Mouse (Mus musculus) c-Kit-positive CD71-negative TER-119-negative erythroid progenitor cells, embryonic 14.5 days (primary cell): Measurements from ENCODE around the gene Ccdc92b.

ENCODE experiments used
- DNase-seq: peaks from one replicate; pipeline ENCODE4 v3.0.0-alpha.2; 2013; ENCODE audit warnings: low read depth

The Ccdc92b gene

DNA sequence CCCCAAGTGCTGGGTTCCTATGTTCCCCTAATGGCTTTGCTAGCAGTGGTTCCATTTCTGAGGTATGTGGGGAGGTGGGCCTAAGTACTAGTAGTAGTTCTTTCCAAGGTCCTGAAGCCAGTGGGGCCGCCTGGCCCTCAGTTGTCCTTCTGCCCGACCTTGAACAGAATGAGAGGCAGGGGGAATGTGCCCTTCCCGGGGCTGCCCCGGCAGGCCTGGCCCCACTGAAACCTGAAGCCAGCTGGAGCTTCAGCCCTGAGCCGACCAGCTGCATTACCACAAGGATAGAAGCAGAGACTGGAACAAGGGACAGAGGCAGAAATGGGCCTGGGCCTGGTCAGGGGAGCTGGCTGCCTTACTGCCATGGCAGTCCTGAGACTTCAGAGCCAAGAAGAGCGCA is 34.0 kb downstream of the Ccdc92b start:
- DNase-seq, result no peak

DNA sequence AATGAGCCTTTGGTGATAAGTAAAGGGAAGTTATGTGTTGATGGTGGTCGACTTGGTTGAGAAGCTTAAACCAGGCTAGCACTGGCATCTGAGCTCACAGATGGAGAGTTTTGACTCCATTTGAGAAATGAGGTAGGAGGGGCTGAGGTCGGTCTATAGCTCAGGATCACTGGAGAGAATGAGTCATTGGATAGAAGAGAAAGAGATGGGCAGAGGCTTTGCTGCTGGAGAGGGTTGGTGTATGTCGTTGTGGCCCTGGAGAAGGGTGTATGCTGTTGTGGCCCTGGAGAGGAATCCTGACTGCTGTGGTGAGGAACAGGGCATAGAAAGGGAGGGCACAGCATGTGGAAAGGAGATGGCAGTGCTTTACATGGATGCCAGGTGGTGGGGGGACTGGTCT is 36.5 kb downstream of the Ccdc92b start:
- DNase-seq, result no peak

DNA sequence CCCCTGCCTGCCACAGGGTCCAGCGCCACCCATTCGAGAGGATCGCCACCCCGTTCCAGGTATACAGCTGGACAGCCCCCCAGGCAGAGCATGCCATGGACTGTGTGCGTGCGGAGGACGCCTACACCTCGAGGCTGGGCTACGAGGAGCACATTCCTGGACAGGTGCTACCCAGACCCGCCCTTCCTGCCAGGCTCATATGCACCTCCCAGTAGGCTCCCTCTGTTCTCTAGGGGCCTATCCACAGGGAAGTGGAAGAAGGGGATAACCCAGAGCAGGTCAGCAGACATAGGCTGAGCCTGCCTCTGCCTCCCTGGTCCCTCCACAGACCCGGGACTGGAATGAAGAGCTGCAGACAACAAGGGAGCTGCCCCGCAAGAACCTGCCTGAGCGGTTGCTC is 40.9 kb downstream of the Ccdc92b start:
- no peak for DNase-seq

DNA sequence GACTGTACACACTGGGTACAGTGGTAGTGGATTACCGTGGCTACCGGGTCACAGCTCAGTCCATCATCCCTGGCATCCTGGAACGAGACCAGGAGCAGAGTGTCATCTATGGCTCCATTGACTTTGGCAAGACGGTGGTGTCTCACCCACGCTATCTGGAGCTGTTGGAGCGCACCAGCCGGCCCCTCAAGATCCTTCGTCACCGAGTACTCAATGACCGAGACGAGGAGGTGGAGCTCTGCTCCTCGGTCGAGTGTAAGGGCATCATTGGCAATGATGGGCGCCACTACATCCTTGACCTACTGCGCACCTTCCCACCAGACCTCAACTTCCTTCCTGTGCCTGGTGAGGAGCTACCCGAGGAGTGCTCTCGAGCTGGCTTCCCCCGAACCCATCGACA is 42.2 kb downstream of the Ccdc92b start:
- no peak for DNase-seq

DNA sequence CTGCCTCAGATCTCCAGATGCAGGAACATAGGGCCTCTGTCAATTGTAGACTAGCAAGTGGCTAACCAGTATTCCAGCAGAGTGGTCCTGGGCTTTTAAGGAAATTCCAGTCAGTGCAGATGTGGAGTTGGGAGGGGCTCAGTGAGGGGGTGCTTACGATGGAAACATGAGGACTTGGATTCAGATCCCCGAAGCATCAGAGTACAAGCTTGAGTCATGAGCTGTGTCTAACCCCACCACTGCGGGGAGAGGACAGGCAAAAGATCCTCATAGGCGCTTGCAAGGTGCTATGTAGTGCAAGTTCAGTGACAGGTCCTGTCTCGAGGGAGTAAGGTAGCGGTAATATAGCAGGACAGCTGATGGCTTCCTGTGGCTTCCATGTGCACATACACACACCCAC is 42.8 kb downstream of the Ccdc92b start:
- DNase-seq, result no peak

DNA sequence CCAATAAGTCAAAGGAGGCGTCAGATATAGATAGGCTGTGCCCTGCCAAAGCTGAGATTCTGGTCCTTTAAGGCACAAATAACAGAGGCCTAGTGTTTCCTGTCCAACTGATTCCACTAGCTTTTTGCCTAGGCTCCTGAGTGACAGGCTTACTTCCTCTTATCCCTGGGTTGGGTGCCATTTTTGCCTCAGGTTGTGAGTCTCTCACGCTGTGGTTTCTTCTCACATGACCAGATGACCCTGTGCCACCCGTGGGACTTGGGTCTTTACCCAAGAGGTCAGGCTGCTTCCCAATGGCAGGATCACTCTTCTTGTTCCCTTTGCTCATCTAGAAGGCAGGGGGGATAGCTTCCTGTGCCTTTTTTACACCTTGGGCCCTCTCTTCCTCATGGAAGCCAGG is 44.9 kb downstream of the Ccdc92b start:
- DNase-seq, result no peak

DNA sequence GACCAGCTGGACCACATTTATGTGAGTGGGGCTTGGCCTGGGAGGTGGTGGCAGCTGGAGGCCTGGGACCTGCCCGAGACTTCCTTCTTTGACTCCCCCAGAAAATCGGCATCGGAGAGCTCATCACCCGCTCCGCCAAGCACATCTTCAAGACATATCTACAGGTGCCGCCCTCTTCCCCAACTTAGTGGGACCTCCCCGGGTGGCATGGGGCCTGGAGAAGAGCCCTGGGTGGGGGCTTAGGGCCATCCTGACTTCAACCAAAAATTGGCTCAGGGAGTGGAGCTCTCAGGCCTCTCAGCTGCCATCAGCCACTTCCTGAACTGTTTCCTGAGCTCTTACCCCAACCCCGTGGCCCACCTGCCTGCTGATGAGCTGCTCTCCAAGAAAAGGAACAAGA is 45.5 kb downstream of the Ccdc92b start:
- no peak for DNase-seq

DNA sequence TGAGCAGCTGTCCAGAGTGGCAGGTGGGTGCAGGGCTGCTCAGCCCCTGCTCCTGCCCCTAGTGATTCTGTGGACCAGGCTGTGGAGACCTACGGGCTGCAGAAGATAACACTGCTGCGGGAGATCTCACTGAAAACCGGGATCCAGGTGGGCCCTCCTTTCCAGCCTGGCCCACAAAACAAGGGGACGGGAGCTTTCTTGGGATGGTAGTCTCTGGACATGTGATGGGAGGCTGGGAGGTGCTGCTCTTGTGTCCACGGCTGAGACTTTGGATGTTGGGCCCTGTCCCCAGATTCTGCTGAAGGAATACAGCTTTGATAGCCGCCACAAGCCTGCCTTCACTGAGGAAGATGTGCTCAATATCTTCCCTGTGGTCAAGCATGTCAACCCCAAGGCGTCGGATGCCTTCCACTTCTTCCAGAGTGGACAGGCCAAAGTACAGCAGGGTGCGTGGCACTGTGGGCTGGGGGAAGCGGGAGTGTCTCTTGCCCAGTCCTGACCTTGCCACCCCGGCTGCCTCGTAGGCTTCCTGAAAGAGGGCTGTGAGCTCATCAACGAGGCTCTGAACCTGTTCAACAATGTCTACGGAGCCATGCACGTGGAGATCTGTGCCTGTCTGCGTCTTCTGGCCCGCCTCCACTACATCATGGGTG is 46.4 kb downstream of the Ccdc92b start:
- no peak for DNase-seq

DNA sequence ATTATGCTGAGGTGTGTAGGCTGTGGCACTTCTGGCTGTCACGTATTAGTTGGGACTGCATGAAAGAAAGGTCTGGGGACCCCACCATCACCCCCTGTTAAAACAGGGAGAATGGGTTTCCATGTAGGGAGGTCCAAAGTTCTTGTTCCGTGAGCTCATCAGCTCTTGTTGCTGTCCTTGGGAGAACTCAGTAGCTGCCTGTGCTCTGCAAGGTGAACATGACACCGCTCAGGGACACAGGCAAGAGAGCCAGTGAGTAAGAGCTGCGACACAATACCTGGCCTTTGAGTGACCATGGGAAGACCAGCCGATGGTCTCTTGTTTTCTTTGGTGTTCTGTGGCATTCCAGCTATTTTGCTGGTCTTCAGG is 46.9 kb downstream of the Ccdc92b start:
- no peak for DNase-seq

DNA sequence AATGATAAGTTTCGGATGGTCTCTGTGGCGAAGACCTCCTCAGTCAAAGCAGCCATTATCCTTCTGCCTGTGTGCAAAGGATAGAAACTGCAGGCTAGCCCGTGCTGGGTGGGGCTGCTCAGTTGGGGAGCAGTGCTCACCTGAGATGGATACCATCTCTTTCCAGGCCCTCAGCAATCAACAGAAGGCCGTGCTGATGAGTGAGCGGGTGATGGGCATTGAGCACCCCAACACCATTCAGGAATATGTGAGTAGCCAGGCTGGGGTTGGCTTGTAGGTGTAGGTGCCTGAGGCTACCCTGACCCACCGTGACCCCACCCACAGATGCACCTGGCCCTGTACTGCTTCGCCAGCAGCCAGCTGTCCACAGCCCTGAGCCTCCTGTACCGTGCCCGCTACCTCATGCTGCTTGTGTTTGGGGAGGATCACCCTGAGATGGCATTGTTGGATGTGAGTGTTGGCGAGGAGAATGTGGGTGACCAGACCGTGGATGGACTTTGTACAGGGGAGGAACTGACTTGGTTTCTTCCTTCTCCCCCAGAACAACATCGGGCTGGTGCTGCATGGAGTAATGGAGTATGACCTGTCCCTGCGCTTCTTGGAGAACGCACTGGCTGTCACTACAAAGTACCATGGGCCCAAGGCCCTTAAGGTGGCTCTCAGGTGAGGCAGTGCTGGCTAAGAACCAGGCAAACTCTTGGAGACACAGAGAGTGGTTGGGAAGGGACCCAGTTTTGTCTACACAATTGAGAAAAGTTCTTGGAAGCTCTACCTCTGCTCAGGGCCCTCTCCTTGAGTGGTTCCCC is 47.6 kb downstream of the Ccdc92b start:
- no peak for DNase-seq

DNA sequence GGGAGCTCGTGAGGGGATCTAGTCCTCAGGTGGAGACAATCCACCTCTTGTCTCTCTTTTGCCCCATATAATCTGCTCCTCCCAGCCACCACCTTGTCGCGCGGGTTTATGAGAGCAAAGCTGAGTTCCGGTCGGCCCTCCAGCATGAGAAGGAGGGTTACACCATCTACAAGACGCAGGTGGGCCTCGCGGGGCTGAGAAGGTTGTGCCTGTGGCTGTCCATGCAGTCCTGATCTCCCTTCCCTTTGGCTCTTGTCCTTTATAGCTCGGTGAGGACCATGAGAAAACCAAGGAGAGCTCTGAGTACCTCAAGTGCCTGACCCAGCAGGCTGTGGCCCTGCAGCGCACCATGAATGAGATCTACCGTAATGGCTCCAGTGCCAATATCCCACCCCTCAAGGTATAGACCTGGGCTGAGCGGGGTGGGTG is 48.2 kb downstream of the Ccdc92b start:
- DNase-seq, result no peak

DNA sequence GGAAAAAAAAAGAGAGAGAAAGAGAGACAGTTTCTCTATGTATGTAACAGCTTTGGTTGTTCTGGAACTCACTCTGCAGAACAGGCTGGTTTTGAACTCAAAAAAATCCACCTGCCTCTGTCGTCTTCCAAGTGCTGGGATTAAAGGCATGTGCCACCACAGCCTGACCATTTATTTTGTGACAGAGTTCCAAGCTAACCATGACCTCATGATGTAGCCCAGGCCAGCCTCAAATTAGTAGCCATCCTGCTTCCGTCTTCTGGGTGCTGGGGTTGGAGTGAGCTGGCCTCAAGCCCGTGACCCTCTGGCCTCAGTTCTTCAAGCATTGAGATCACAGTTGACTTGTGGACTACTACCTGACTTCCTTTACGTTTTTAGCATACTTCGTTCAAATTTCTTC is 49.1 kb downstream of the Ccdc92b start:
- no peak for DNase-seq

DNA sequence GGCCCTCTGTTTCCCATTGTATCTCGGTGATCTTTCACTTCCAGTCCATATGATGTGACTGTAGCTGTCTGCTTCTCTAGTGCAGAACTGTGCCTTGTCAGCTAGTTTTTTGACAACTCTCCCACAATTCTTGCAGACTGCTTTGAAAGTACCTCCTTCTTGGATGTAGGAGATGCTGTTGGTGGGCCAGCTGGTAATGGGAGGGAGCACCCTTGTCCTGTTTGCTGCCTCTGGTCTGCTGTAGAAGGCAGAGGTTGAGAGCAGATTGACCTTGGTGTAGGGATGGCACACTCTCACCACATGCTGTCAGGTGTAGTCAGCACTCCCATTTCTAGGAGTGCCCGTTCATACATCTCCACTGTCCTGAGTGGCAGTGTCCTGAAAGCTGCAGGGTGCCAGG is 49.6 kb downstream of the Ccdc92b start:
- DNase-seq, result no peak

DNA sequence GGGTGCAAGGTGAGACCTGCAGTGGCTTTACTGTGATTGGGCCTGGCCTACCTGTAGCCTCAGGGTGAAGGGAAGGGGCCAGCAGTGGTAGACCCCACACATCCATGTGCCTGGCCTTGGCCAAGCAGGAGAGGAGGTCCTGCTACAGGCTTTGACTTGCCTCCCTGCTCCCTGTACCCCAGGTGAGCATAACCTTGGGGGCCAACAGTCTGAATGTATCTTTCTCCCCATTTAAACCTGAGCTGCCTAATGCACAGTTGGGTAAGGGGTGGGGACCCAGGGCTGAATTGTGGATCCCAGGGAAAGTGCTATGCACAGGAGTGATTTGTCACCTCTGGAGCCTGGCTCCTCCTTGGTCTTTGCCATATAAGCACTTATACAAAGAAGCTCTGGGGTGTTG is 50.7 kb downstream of the Ccdc92b start:
- no peak for DNase-seq

DNA sequence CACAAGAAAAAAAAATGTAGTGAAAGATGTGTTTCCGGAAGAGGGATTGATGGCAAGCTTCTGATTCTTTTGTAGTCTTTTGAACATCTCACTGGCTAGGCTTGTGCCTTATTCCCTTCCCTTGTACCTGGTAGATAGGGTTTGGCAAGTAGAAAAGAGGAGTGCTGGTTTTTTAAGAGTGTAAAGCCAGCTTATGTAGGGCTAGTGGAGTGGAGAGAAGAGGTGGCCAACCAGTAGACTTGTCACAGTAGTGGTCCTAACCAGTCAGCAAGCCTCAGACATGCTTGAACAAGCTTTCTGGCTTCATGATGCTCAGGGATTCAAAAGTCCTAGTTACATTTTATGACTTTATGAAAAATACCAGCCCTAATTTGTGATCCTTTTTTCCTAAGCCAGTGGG is 51.6 kb downstream of the Ccdc92b start:
- DNase-seq, result no peak

DNA sequence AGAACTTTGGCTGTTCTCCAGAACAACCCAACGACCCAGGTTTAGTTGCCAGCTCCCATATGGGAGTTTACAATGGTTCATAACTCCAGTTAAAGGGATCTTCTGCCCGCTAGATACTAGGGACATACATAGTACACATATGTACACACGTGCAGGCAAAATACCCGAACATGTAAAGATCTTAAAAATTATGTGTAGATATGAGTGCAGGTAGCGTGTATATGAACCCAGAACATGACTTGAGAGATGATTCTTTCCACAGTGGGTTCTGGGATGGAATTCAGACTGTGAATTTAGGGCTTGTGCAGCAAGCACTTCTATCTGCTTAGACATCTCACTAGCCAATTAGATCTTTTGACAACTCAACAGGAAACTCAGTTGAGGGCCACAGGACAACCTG is 52.4 kb downstream of the Ccdc92b start:
- DNase-seq, result no peak

DNA sequence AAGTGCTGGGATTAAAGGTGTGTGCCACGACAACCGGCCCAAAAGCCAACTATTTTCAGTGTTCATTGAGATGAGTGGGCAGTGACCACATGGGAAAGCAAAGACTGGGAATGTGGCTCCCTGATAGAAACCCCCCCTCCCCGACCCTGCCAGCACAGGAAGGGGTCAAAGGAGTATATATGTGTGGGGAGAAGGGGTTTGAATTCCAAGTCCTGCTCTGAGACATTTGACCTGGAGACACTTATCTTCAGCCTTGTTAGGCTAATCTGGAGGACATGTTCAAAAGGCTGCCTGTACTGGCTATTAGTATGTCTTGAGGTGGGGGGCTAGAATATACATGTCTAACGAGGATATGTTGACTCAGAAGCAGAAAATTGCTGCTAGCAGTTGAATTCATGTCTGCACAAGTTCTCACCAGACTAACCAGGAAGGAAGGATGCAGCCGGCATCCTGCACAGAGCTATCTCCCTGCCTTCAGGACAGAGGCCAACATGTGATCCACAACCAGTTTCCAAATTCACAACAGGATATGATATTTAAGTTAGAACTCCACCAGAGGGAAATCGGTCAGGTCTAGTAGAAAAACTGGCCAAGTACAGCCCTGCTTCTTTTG is 53.6 kb downstream of the Ccdc92b start:
- DNase-seq, result no peak

DNA sequence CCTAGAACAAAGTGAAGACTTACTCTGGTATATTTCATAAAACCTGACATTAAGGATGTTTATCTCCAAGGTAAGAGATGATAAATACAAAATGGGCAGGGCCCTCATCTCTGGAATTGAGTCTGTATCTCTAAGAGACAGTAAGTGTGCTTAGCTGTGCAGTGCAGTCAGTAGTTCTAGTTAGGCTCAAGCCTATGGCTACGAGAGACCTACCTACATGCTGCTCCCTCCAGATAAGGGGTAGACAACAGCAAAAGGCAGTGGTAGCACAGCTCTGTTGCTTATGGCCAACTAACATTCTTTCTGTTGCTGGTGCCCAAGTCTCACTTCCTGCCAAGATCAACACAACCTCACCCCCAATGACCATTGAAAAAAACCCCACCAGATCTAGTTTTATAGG is 54.2 kb downstream of the Ccdc92b start:
- DNase-seq, result no peak

DNA sequence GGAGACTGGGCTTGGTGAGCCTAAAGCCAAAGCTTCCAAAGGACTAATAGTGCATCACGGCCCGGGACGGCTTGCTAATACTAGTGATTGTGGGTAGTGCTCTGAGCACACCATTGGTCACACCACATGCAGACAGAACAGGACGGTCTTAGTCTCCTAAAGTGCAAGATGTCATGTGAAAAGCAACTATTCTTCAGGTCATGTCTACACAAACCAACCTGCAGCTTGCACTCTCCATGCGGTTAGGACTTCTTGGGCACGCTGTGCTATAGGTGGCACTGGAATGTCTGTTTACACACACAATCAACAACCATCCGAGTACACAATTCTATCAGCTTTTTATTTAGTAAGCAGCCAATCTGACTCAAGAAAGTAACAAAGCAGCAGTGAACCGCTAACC is 55.3 kb downstream of the Ccdc92b start:
- no peak for DNase-seq

DNA sequence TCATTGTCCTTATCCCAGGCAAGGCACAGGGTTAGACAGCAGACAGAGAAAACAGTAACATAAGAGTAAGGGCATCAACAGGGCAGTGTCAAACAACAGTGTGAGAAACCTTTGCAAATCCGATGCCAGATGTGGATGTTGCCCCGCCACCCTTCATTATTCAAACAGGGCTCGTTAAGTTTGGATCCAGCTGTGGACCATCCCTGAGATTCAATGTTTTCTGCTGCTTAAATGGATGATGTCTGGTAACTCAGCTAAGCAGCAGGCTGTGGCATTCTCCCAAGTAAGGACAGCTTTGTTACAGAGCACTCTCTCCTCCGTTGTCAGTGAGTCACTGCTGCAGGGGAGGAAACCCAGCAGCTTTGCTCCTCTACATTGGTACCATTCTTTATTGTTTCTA is 55.8 kb downstream of the Ccdc92b start:
- DNase-seq, result no peak
